Mouse (Mus musculus) kidney, postnatal 0 days (tissue): ENCODE results near the gene Ptrhd1. TPM values are rescaled to one million over a fixed set of nuclear protein-coding genes. Genes with fewer than 3 reads are reported as not detected.
A peak's percentile ranks its signal among the peaks of the same experiment; 100 is the strongest.

ENCODE experiments used
- ATAC-seq: fragments of 200-750 bp; cut with Nextera tagmentation; replicated peaks from 2 replicates; pipeline ENCODE4 v1.8.0; 2017; ENCODE audit warnings: low read depth, moderate number of reproducible peaks, moderate TSS enrichment, moderate library complexity; ENCODE audit not compliant: low FRiP score
- DNase-seq: peaks from one replicate; pipeline ENCODE4 v3.0.0-alpha.2; 2016; ENCODE audit warnings: low spot score
- H3K27ac ChIP-seq: fragments of 300-500 bp; sonication (generic); 2 replicates; pipeline ENCODE4 v1.5.1; 2014; ENCODE audit warnings: mild to moderate bottlenecking
- H3K27me3 ChIP-seq: fragments of 300-500 bp; sonication (generic); 2 replicates; pipeline ENCODE4 v1.6.1; 2014; ENCODE audit warnings: low read length, mixed read lengths; ENCODE audit not compliant: insufficient read depth
- H3K36me3 ChIP-seq: fragments of 300-500 bp; sonication (generic); 2 replicates; pipeline ENCODE4 v1.6.1; 2014; ENCODE audit warnings: low read length, mixed read lengths; ENCODE audit not compliant: insufficient read depth
- H3K4me1 ChIP-seq: fragments of 300-500 bp; sonication (generic); replicated peaks from 2 replicates; pipeline ENCODE4 v1.6.1; 2014; ENCODE audit warnings: antibody characterized with exemption, low read length, mixed read lengths; ENCODE audit not compliant: insufficient read depth
- H3K4me2 ChIP-seq: fragments of 300-500 bp; sonication (generic); 2 replicates; pipeline ENCODE4 v1.6.1; 2014; ENCODE audit warnings: mild to moderate bottlenecking, low read length, moderate library complexity, mixed read lengths
- H3K4me3 ChIP-seq: fragments of 300-500 bp; sonication (generic); replicated peaks from 2 replicates; pipeline ENCODE4 v1.5.1; 2014; ENCODE audit warnings: low read depth, low read length
- H3K9ac ChIP-seq: fragments of 300-500 bp; sonication (generic); 2 replicates; pipeline ENCODE4 v1.6.1; 2014; ENCODE audit warnings: low read depth, low read length
- H3K9me3 ChIP-seq: fragments of 300-500 bp; sonication (generic); replicated peaks from 2 replicates; pipeline ENCODE4 v1.6.1; 2016; ENCODE audit warnings: low read length, inconsistent platforms, mixed read lengths
- CTCF ChIP-seq: IDR thresholded peaks from 2 replicates; pipeline ENCODE4 v1.5.1; 2016; ENCODE audit warnings: antibody characterized with exemption, low read depth, mild to moderate bottlenecking, moderate library complexity
- WGBS: fragments of 180-500 bp; shearing (Covaris S2); extraction: QIAGEN DNeasy Blood & Tissue Kit; methylation state at CpG from one replicate; pipeline ENCODE4 v1.1.7; 2014; 5-methylcytosine and 5-hydroxymethylcytosine counted together
- polyA plus RNA-seq: library from polyadenylated mRNA; unstranded; fragments of >200 nt; fragmentation: Nextera tagmentation; extraction: Ambion mirVana; gene quantifications from 2 replicates; pipeline ENCODE4 v1.2.1, GENCODE M21; 2015

The Ptrhd1 gene
- polyA plus RNA-seq, 1 experiment from 2014 or later = 8.1 TPM

DNA sequence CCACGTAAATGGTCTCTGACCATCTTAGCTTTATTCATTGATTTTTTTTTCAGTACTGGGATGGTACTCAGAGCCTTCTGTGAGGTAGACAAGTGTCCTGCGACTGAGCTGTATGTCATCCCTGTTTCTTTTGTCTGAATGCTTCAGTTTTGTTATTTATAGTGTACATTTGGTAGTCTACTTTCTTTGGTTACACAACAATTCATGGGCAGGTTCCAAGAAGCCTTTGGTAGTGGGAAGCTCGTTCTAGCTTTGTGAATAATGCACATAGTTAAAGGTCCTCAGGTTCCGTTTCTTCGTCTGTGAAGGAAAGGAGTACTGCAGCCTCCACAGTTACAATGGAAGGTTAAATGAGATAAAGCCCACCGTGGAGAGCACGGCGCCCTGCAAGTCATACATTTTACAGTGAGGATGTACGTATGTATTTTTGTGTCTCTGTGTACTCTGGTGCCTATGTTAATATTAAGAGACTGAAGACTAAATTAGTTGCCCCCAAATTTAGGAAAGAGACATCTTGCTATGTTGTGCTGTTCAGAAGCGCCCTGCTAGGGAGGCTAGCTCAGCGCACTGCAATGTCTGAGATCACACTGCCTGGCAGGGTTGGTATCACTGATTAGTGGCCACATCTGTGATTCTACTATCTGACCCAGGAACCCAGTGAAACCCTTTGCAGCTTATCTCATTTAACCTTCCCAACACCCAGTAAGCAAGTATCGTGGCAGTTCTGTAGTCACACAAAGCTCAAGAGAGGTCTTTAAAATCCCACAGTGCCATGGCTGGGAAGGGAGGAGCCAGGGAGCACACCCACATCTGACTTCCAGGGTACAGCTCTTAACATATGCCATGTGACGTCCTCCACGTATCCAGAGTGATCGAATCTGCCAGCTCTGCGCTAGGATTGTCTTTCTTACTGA, 19.2 kb downstream of the Ptrhd1 start:
- Histone ChIP-seq H3K9me3 (no peaks in the 10 kb centered on the region), H3K4me3 (no peak overlapping the region), H3K27me3 (no peaks in the 10 kb centered on the region), H3K9ac (no peak overlapping the region), H3K4me1 (no peaks in the 10 kb centered on the region), H3K27ac (no peak overlapping the region), H3K4me2 (no peak overlapping the region), H3K36me3 (peaks cover 15% of the 10 kb centered on the region; the same call in 1 of the 2 replicates)
- DNase-seq (no peak), ATAC-seq (no peak)
- 90% methylated on average over 16 of the region's 16 CpGs for WGBS
- no peak for TF ChIP-seq CTCF

GRCm38 (mm10) chr12:4267765-4268164, 33.9 kb downstream of the Ptrhd1 start:
- DNase-seq = no peak
- Histone ChIP-seq H3K4me2 (no peak overlapping the region), H3K9ac (no peak overlapping the region), H3K36me3 (peaks cover 29% of the 10 kb centered on the region), H3K27me3 (no peaks in the 10 kb centered on the region), H3K27ac (no peak overlapping the region), H3K4me1 (no peaks in the 10 kb centered on the region), H3K9me3 (no peaks in the 10 kb centered on the region), H3K4me3 (no peak overlapping the region)
- no peak for TF ChIP-seq CTCF
- ATAC-seq = no peak
- WGBS = 96% methylated on average over 4 of the region's 4 CpGs

DNA sequence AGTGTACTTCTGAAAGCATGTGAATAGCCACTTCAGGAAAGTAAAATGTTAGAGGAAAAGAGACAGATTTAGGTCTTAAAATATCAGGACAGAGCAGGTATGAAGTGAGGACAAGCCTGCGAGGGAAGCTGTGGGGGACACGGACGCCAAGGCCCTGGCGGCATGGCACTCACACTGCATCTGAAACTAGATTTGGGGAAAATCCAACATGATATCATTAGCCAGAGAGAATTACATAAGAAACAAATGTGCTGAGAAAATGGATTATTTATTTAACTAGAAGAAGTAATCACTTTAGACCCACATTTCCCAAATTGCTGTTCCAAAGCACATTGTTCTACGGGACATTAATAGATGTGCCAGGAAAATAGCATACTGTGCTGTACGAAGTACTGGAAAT, 37.3 kb downstream of the Ptrhd1 start:
- no peak for DNase-seq
- Histone ChIP-seq H3K36me3 (peaks cover 36% of the 10 kb centered on the region), H3K27ac (no peak overlapping the region), H3K4me3 (no peak overlapping the region), H3K4me1 (no peaks in the 10 kb centered on the region), H3K27me3 (no peaks in the 10 kb centered on the region), H3K4me2 (no peak overlapping the region), H3K9ac (no peak overlapping the region), H3K9me3 (no peaks in the 10 kb centered on the region)
- TF ChIP-seq CTCF = no peak
- whole genome bisulfite sequencing = 89% methylated on average over 6 of the region's 6 CpGs
- ATAC-seq = no peak

GRCm38 (mm10) chr12:4278978-4279755, 45.3 kb downstream of the Ptrhd1 start:
- no peak for DNase-seq
- Histone ChIP-seq H3K36me3 (peaks cover 7% of the 10 kb centered on the region), H3K9ac (no peak overlapping the region), H3K27ac (no peak overlapping the region), H3K4me3 (no peak overlapping the region), H3K9me3 (no peaks in the 10 kb centered on the region), H3K27me3 (no peaks in the 10 kb centered on the region), H3K4me2 (no peak overlapping the region), H3K4me1 (no peaks in the 10 kb centered on the region)
- no peak for TF ChIP-seq CTCF
- ATAC-seq = no peak
- WGBS = 95% methylated on average over 3 of the region's 3 CpGs

DNA sequence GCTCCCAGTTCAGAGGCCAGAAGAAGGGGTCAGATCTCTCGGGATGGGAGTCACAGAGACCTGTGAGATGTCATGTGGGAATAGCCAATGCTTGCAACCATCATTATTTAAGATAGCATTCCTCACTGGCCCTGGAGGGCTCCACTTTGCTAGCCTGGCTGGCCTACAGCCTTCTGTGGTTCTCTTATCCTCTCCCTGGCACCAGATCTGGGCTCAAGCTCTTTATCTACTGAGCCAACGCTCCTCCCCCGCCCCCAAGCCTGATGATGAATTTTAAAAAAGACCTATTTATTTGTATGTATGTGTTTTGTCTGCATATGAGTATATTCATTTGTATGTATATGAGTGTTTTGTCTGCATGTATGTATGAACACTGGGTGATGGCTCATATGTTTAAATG, 46.1 kb downstream of the Ptrhd1 start:
- H3K4me2 ChIP-seq = no peak overlapping the region
- no peaks in the 10 kb centered on the region for H3K4me1 ChIP-seq
- DNase-seq (no peak), ATAC-seq (no peak)
- H3K4me3 ChIP-seq = no peak overlapping the region
- H3K27ac ChIP-seq = no peak overlapping the region
- WGBS = 90% methylated on average over 3 of the region's 3 CpGs
- no peaks in the 10 kb centered on the region for H3K27me3 ChIP-seq
- no peak overlapping the region for H3K9ac ChIP-seq
- H3K36me3 ChIP-seq = peaks cover 3% of the 10 kb centered on the region; the same call in 1 of the 2 replicates
- H3K9me3 ChIP-seq = no peaks in the 10 kb centered on the region
- no peak for TF ChIP-seq CTCF

- no peak for TF ChIP-seq CTCF
- 41% methylated on average over 3 of the region's 3 CpGs for WGBS
- Histone ChIP-seq H3K27ac (no peak overlapping the region), H3K4me3 (no peak overlapping the region), H3K36me3 (peaks cover 4% of the 10 kb centered on the region; the same call in 1 of the 2 replicates), H3K9ac (no peak overlapping the region), H3K4me1 (no peaks in the 10 kb centered on the region), H3K9me3 (no peaks in the 10 kb centered on the region), H3K27me3 (no peaks in the 10 kb centered on the region), H3K4me2 (no peak overlapping the region)
- ATAC-seq (no peak), DNase-seq (peak; percentile 24)
Measured at GRCm38 (mm10) chr12:4285186-4285585, 51.4 kb downstream of the Ptrhd1 start.

Other genes starting within 250 kb of the Ptrhd1 start
- gene Efr3b, start 195.1 kb upstream of the Ptrhd1 start, polyA plus RNA-seq = 1.1 and 1.4 TPM in 2 replicates
- 4.0 and 4.7 TPM in 2 replicates for gene Dnajc27, start 151.4 kb upstream of the Ptrhd1 start, polyA plus RNA-seq
- 5.7 and 6.2 TPM in 2 replicates for gene Adcy3, start 100.9 kb upstream of the Ptrhd1 start, polyA plus RNA-seq
- 7.9 and 8.8 TPM in 2 replicates for gene Cenpo, start 267 bp downstream of the Ptrhd1 start, polyA plus RNA-seq
- gene Ncoa1, start 243.2 kb downstream of the Ptrhd1 start, polyA plus RNA-seq = 8.2 and 8.7 TPM in 2 replicates